Mouse (Mus musculus): ENCODE measurements around the gene Hnrnpk. TPM values are rescaled to one million over a fixed set of nuclear protein-coding genes. Genes with fewer than 3 reads are reported as not detected.

The Hnrnpk gene
- total and polyA plus RNA-seq, 2 experiments from 2014 or later = 598 to 905 TPM

DNA sequence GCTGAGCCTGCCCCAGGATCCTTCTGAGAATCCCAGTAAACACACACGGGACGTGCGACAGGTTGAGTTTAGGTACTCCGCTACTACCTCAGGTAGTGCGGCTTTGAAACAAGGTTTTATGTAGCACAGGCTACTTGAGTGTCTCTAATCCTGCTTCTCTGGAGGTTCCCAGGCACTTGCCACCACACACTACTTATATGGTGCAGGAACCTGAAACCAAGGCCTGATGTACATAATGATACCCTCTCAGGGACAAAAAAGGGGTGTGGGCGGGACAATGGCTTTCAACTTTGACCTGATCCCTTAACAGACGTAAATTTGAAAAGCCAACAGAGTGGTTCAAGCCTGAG, 43.9 kb downstream of the Hnrnpk start:
- Histone ChIP-seq H3K4me3 (ENCODE audit: low read depth, low read length) (peak overlapping the region; percentile 72), H3K27me3 (ENCODE audit: insufficient read depth, low read length) (no peaks in the 10 kb centered on the region), H3K36me3 (ENCODE audit: insufficient read depth, low read length) (no peaks in the 10 kb centered on the region), H3K27ac (ENCODE audit: low read depth, low read length) (0 out of 2 replicates have a peak overlapping the region, but pooled peaks have one; percentile 18), H3K9ac (replicated peaks; ENCODE audit: low read length, poor library complexity, severe bottlenecking) (peak overlapping the region; percentile 70; the same call in 1 of the 2 replicates), H3K4me2 (ENCODE audit: low read depth, low read length, poor library complexity, severe bottlenecking) (peak overlapping the region; percentile 95), H3K4me1 (ENCODE audit: insufficient read depth, low read length) (no peaks in the 10 kb centered on the region), H3K9me3 (ENCODE audit: low read length) (no peaks in the 10 kb centered on the region)
- DNase-seq (ENCODE audit: low spot score) (no peak), ATAC-seq (ENCODE audit: low FRiP score) (peak; percentile 73; the same call in 1 of the 2 replicates)
- 4% methylated on average over 7 of the region's 7 CpGs for WGBS
- no peak for TF ChIP-seq CTCF (IDR thresholded peaks at IDR 0.05)

DNA sequence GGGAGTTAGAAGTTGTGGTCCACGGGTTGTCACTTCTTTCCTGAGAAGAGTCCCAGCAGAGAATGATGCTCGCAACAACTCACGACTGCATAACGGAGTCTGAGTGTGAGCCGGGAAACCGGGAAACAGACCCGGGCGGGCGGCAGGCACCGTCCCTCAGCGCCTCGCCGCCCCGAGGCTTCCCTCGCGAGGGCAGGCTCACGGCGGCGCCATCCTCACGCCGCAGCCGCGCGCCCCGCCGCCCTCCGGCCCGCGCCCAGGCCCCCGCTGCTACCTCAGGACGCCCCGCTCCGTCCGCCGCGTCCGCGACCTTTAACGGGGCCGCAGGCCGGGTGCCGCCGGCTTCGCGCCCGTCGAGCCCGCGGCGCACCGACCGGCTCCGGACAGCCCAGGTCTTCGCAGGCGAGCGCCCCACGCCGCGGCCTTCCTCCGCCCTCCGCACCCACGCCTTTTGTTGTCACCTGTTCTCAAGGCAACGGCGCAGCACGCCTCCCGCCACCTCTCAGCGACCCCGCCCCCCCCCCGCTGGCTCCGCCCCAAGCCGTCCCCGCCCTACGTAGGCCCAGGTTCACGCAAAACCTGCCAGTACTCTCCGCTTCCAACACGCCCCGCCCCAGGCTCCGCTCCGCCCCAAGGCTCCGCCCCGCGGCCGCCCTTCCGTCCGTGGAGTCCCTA, 44.4 kb downstream of the Hnrnpk start, which contains the start of gene Kif27:
Kif27 (minus strand) TSS at position 494 of the 675 bp plus-strand sequence.
- peak within 1 kb of the TSS; percentile 72 for H3K4me3 ChIP-seq (ENCODE audit: low read depth, low read length)
- H3K9ac ChIP-seq (replicated peaks; ENCODE audit: low read length, poor library complexity, severe bottlenecking) = peak within 1 kb of the TSS; percentile 70
- under 1% methylated on average over 63 of the region's 85 CpGs for WGBS
- TF ChIP-seq CTCF (IDR thresholded peaks at IDR 0.05) = no peak
- peak within 1 kb of the TSS; percentile 95 for H3K4me2 ChIP-seq (ENCODE audit: low read depth, low read length, poor library complexity, severe bottlenecking)
- no peaks in the 10 kb centered on the region for H3K9me3 ChIP-seq (ENCODE audit: low read length)
- H3K27ac ChIP-seq (ENCODE audit: low read depth, low read length) = 0 out of 2 replicates have a peak within 1 kb of the TSS, but pooled peaks have one; percentile 47
- peak; percentile 93 for ATAC-seq (ENCODE audit: low FRiP score)
- peak; percentile 76 for DNase-seq (ENCODE audit: low spot score)
- H3K27me3 ChIP-seq (ENCODE audit: insufficient read depth, low read length) = no peaks in the 10 kb centered on the region
- H3K36me3 ChIP-seq (ENCODE audit: insufficient read depth, low read length) = no peaks in the 10 kb centered on the region
- no peaks in the 10 kb centered on the region for H3K4me1 ChIP-seq (ENCODE audit: insufficient read depth, low read length)

DNA sequence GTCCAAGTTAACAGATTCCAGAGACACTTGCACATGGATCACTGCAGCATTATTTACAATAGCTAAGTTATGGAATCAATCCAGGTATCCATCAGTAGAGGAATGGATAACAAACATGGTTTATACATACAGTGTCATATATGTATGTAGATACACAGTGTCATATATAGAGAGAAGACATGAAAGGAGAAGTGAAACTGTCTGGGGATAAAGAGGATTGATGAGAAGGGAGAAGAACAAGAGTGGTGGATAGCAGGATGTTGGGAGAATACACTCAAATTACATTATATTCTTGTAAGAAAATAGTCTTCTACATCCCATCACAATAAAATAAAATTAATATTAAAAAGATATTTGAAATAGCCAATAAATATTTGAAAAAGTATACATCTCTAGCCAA, 50.1 kb downstream of the Hnrnpk start:
- Histone ChIP-seq H3K4me2 (ENCODE audit: low read depth, low read length, poor library complexity, severe bottlenecking) (no peak overlapping the region), H3K9me3 (ENCODE audit: low read length) (no peaks in the 10 kb centered on the region), H3K9ac (replicated peaks; ENCODE audit: low read length, poor library complexity, severe bottlenecking) (no peak overlapping the region), H3K36me3 (ENCODE audit: insufficient read depth, low read length) (no peaks in the 10 kb centered on the region), H3K27me3 (ENCODE audit: insufficient read depth, low read length) (no peaks in the 10 kb centered on the region), H3K27ac (ENCODE audit: low read depth, low read length) (no peak overlapping the region), H3K4me1 (ENCODE audit: insufficient read depth, low read length) (no peaks in the 10 kb centered on the region), H3K4me3 (ENCODE audit: low read depth, low read length) (no peak overlapping the region)
- no peak for ATAC-seq (ENCODE audit: low FRiP score)
- no peak for DNase-seq (ENCODE audit: low spot score)
- no peak for TF ChIP-seq CTCF (IDR thresholded peaks at IDR 0.05)

DNA sequence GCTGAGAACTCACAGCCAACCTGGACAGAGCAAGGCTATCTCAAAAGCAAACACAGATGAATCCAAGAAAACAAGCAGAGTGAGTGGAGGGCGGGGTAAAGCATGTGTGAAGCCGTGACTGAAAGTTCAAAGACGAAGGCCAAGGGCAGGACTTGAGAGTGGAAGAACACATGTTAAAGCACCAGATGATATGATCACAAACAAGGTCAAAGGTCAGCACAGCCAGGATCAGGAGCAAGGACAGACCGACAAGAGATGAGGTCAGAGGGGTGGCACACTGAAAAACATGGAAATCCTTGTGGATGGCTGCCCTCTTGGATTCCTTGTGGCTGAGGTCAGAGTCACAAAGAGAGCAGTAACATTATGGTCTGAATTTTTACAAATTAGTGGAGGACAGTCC, 52.5 kb downstream of the Hnrnpk start:
- no peaks in the 10 kb centered on the region for H3K4me1 ChIP-seq (ENCODE audit: insufficient read depth, low read length)
- H3K9ac ChIP-seq (replicated peaks; ENCODE audit: low read length, poor library complexity, severe bottlenecking) = no peak overlapping the region
- no peak overlapping the region for H3K4me3 ChIP-seq (ENCODE audit: low read depth, low read length)
- H3K36me3 ChIP-seq (ENCODE audit: insufficient read depth, low read length) = no peaks in the 10 kb centered on the region
- 82% methylated on average over 4 of the region's 4 CpGs for WGBS
- DNase-seq (ENCODE audit: low spot score) (no peak), ATAC-seq (ENCODE audit: low FRiP score) (no peak)
- no peaks in the 10 kb centered on the region for H3K27me3 ChIP-seq (ENCODE audit: insufficient read depth, low read length)
- H3K27ac ChIP-seq (ENCODE audit: low read depth, low read length) = no peak overlapping the region
- H3K4me2 ChIP-seq (ENCODE audit: low read depth, low read length, poor library complexity, severe bottlenecking) = no peak overlapping the region
- no peaks in the 10 kb centered on the region for H3K9me3 ChIP-seq (ENCODE audit: low read length)
- no peak for TF ChIP-seq CTCF (IDR thresholded peaks at IDR 0.05)

DNA sequence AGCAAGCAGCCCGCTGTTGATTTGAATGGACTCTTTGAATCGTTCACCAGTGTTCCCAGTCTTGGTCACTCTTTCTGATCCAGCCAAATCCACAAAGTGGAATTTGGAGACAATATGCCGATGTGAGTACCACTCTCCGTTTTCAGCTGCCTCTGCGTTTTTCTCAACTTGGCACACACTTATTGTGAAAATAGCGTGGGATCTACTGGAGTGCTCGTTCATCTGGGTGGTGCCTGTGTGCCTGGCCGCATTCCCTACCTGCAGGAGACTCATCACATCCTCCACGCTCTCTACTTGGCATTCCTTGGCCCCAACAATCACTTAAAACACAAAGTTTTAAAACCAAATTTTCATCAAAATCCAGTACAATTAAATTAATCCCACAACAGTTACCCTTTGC, 58.6 kb downstream of the Hnrnpk start:
- H3K36me3 ChIP-seq (ENCODE audit: insufficient read depth, low read length) = no peaks in the 10 kb centered on the region
- H3K4me2 ChIP-seq (ENCODE audit: low read depth, low read length, poor library complexity, severe bottlenecking) = no peak overlapping the region
- H3K27me3 ChIP-seq (ENCODE audit: insufficient read depth, low read length) = no peaks in the 10 kb centered on the region
- DNase-seq (ENCODE audit: low spot score) (no peak), ATAC-seq (ENCODE audit: low FRiP score) (no peak)
- WGBS = 74% methylated on average over 9 of the region's 9 CpGs
- no peak overlapping the region for H3K4me3 ChIP-seq (ENCODE audit: low read depth, low read length)
- no peak overlapping the region for H3K9ac ChIP-seq (replicated peaks; ENCODE audit: low read length, poor library complexity, severe bottlenecking)
- no peaks in the 10 kb centered on the region for H3K9me3 ChIP-seq (ENCODE audit: low read length)
- no peaks in the 10 kb centered on the region for H3K4me1 ChIP-seq (ENCODE audit: insufficient read depth, low read length)
- no peak overlapping the region for H3K27ac ChIP-seq (ENCODE audit: low read depth, low read length)
- no peak for TF ChIP-seq CTCF (IDR thresholded peaks at IDR 0.05)

MicroRNAs within 50 kb of the gene (microRNA counts, 519-probe panel; counts per million panel counts)
- microRNA mmu-miR-7a = 4,288 counts per million, percentile 85 among the panel's probes with 10 or more counts

Small RNA genes lying within 50 kb of the gene (microRNA-seq; reads per million reads assigned to microRNA genes)
- gene Mir7-1 (ENCODE audit: borderline number of aligned reads) = 1,265 reads per million, percentile 78 among the genes with 10 or more reads in this experiment

Other genes starting within 250 kb of the Hnrnpk start
- gene Idnk, start 245.7 kb downstream of the Hnrnpk start, total RNA-seq (2014; rRNA removed) = 18.4 and 23.3 TPM in 2 replicates
- gene Idnk, start 245.7 kb downstream of the Hnrnpk start, polyA plus RNA-seq (2015; fragmentation: Nextera tagmentation; extraction: Ambion mirVana) = 54.3 and 54.6 TPM in 2 replicates
- 206 and 222 TPM in 2 replicates for gene Ubqln1, start 187.7 kb downstream of the Hnrnpk start, total RNA-seq (2014; rRNA removed)
- 102 and 109 TPM in 2 replicates for gene Ubqln1, start 187.7 kb downstream of the Hnrnpk start, polyA plus RNA-seq (2015; fragmentation: Nextera tagmentation; extraction: Ambion mirVana)
- 18.1 and 35.4 TPM in 2 replicates for gene Gkap1, start 127.6 kb downstream of the Hnrnpk start, total RNA-seq (2014; rRNA removed)
- 32.6 and 40.2 TPM in 2 replicates for gene Gkap1, start 127.6 kb downstream of the Hnrnpk start, polyA plus RNA-seq (2015; fragmentation: Nextera tagmentation; extraction: Ambion mirVana)
- gene Kif27, start 44.2 kb downstream of the Hnrnpk start, total RNA-seq (2014; rRNA removed) = 2.6 and 6.3 TPM in 2 replicates
- gene Kif27, start 44.2 kb downstream of the Hnrnpk start, polyA plus RNA-seq (2015; fragmentation: Nextera tagmentation; extraction: Ambion mirVana) = 1.5 and 1.8 TPM in 2 replicates
- 18.3 and 20.3 TPM in 2 replicates for gene 2210016F16Rik, start 18.1 kb downstream of the Hnrnpk start, total RNA-seq (2014; rRNA removed)
- gene 2210016F16Rik, start 18.1 kb downstream of the Hnrnpk start, polyA plus RNA-seq (2015; fragmentation: Nextera tagmentation; extraction: Ambion mirVana) = 16.5 and 17.6 TPM in 2 replicates
- 13.9 and 20.3 TPM in 2 replicates for gene Rmi1, start 1.1 kb downstream of the Hnrnpk start, total RNA-seq (2014; rRNA removed)
- 17.8 and 18.7 TPM in 2 replicates for gene Rmi1, start 1.1 kb downstream of the Hnrnpk start, polyA plus RNA-seq (2015; fragmentation: Nextera tagmentation; extraction: Ambion mirVana)
- 0.19 TPM in 1 of 2 replicates, not detected in the other for gene Slc28a3, start 207.5 kb upstream of the Hnrnpk start, total RNA-seq (2014; rRNA removed)
- not detected in 2 replicates for gene Slc28a3, start 207.5 kb upstream of the Hnrnpk start, polyA plus RNA-seq (2015; fragmentation: Nextera tagmentation; extraction: Ambion mirVana)

All from midbrain, postnatal 0 days (tissue).